Mouse (Mus musculus) forebrain, embryonic 15.5 days (tissue): Measurements from ENCODE around the gene Eprs. TPM values are rescaled to one million over a fixed set of nuclear protein-coding genes. Genes with fewer than 3 reads are reported as not detected.
A peak's percentile ranks its signal among the peaks of the same experiment; 100 is the strongest.
"Not testable (repeated sequence)": the region's sequence is repeated elsewhere in the genome, so short reads cannot be mapped to it uniquely, and the experiment has no call there.

ENCODE experiments used
- ATAC-seq: fragments of 200-750 bp; cut with Nextera tagmentation; replicated peaks from 2 replicates; pipeline ENCODE4 v1.8.0; 2017; ENCODE audit warnings: mild to moderate bottlenecking, moderate TSS enrichment, moderate library complexity
- H3K27ac ChIP-seq: fragments of 300-500 bp; sonication (generic); replicated peaks from 2 replicates; pipeline ENCODE4 v1.5.1; 2015; ENCODE audit warnings: mild to moderate bottlenecking, inconsistent platforms
- H3K27me3 ChIP-seq: fragments of 300-500 bp; sonication (generic); 2 replicates; pipeline ENCODE4 v1.6.1; 2015; ENCODE audit warnings: inconsistent platforms
- H3K36me3 ChIP-seq: fragments of 300-500 bp; sonication (generic); 2 replicates; pipeline ENCODE4 v1.6.1; 2015; ENCODE audit warnings: mild to moderate bottlenecking, inconsistent platforms
- H3K4me1 ChIP-seq: fragments of 300-500 bp; sonication (generic); 2 replicates; pipeline ENCODE4 v1.6.1; 2015; ENCODE audit warnings: inconsistent platforms
- H3K4me2 ChIP-seq: fragments of 300-500 bp; sonication (generic); replicated peaks from 2 replicates; pipeline ENCODE4 v1.6.1; 2015; ENCODE audit warnings: mild to moderate bottlenecking, inconsistent platforms
- H3K4me3 ChIP-seq: fragments of 300-500 bp; sonication (generic); 2 replicates; pipeline ENCODE4 v1.5.1; 2015; ENCODE audit warnings: mild to moderate bottlenecking, inconsistent platforms
- H3K9ac ChIP-seq: fragments of 300-500 bp; sonication (generic); replicated peaks from 2 replicates; pipeline ENCODE4 v1.6.1; 2015; ENCODE audit warnings: mild to moderate bottlenecking, inconsistent platforms
- H3K9me3 ChIP-seq: fragments of 300-500 bp; sonication (generic); 2 replicates; pipeline ENCODE4 v1.6.1; 2016; ENCODE audit warnings: inconsistent platforms
- WGBS: fragments of 180-500 bp; shearing (Covaris S2); methylation state at CpG from one replicate; pipeline ENCODE4 v1.1.7; 2015; ENCODE audit warnings: mixed read lengths; 5-methylcytosine and 5-hydroxymethylcytosine counted together
- polyA plus RNA-seq: library from polyadenylated mRNA; unstranded; fragments of >200 nt; fragmentation: Nextera tagmentation; extraction: Ambion mirVana; gene quantifications from 2 replicates; pipeline ENCODE4 v1.2.1, GENCODE M21; 2015

Eprs gene
- 144 and 150 TPM in 2 replicates for polyA plus RNA-seq

DNA sequence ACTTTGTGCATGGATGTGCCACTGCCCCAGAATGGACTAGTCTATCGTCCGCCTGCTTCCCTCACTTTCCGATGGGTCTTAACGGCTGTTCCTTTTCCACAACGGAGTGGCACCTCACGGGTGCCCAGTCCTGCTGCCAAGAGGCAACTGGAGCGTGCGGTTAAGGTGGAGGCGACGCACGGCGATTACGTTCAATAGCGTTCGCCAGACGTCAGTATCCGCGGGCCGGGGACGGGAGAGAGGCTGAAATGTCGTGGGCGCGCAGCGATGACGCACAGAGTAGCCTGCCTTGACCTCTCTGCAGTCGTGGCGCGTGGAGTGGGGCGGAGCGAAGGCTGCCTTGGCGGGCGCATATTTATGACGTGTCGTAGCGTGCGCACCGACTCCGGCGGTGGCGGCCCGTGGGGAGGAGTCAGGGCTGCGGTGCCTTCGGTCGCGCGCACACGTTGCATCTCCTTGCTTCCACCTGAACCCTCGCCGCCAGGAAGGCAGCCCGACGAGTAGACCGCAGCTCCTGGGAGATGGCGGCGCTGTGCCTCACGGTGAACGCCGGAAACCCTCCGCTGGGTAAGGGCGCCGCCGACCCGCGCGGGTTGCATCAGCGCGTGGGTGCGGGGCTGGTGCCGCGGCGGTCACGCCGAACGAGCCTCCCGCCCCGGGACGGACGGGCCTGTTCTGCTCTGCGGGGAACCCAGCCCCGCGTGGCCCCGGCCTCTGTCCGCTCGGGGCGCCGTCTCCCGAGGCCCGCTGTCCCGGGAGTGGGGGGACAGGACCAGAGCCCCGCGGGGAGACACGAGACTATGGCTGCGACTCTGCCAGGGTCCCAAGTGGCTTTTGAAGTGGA, at the start of gene Eprs:
Gene Eprs (plus strand): TSS at position 368 of the 844 bp plus-strand sequence.
- H3K36me3 ChIP-seq, result peaks cover 4% of the 10 kb centered on the region; the same call in 1 of the 2 replicates
- H3K27ac ChIP-seq, result peak within 1 kb of the TSS; percentile 93
- peak within 1 kb of the TSS; percentile 85 for H3K4me3 ChIP-seq
- WGBS, result 1% methylated on average over 78 of the region's 92 CpGs
- H3K9ac ChIP-seq, result peak within 1 kb of the TSS; percentile 79
- peak within 1 kb of the TSS; percentile 65 for H3K4me2 ChIP-seq
- no peaks in the 10 kb centered on the region for H3K9me3 ChIP-seq
- ATAC-seq, result peak; percentile 98
- H3K27me3 ChIP-seq, result no peaks in the 10 kb centered on the region
- H3K4me1 ChIP-seq, result peaks cover 28% of the 10 kb centered on the region

GRCm38 (mm10) chr1:185314546-185314945, 48.3 kb upstream of the Eprs start:
- no peak overlapping the region for H3K27ac ChIP-seq
- peaks cover 47% of the 10 kb centered on the region for H3K36me3 ChIP-seq
- no peaks in the 10 kb centered on the region for H3K27me3 ChIP-seq
- no peak overlapping the region for H3K4me2 ChIP-seq
- no peak overlapping the region for H3K4me3 ChIP-seq
- no peak overlapping the region for H3K9ac ChIP-seq
- 94% methylated on average over 4 of the region's 4 CpGs for WGBS
- H3K9me3 ChIP-seq, result no peaks in the 10 kb centered on the region
- no peak for ATAC-seq
- H3K4me1 ChIP-seq, result no peaks in the 10 kb centered on the region

GRCm38 (mm10) chr1:185315846-185316568, 46.8 kb upstream of the Eprs start:
- Histone ChIP-seq H3K9me3 (no peaks in the 10 kb centered on the region), H3K4me1 (no peaks in the 10 kb centered on the region), H3K4me3 (no peak overlapping the region), H3K36me3 (peaks cover 58% of the 10 kb centered on the region), H3K27me3 (no peaks in the 10 kb centered on the region), H3K27ac (no peak overlapping the region), H3K9ac (no peak overlapping the region), H3K4me2 (no peak overlapping the region)
- ATAC-seq, result no peak
- WGBS, result 82% methylated on average over 16 of the region's 16 CpGs

- not testable (repeated sequence) for ATAC-seq, H3K9ac ChIP-seq
- WGBS, result 58% methylated on average over 3 of the region's 3 CpGs
Observed at GRCm38 (mm10) chr1:185327754-185328345, 35.0 kb upstream of the Eprs start.

GRCm38 (mm10) chr1:185328721-185329610, 33.9 kb upstream of the Eprs start, which contains the start of gene Iars2:
Gene Iars2, minus strand, starts transcription at chr1:185329396.
- H3K27ac ChIP-seq, result peak within 1 kb of the TSS; percentile 94
- no peaks in the 10 kb centered on the region for H3K27me3 ChIP-seq
- H3K9me3 ChIP-seq, result no peaks in the 10 kb centered on the region
- WGBS, result under 1% methylated on average over 76 of the region's 76 CpGs
- peak within 1 kb of the TSS; percentile 93 for H3K9ac ChIP-seq
- ATAC-seq, result peak; percentile 90
- H3K36me3 ChIP-seq, result peaks cover 28% of the 10 kb centered on the region
- H3K4me2 ChIP-seq, result peak within 1 kb of the TSS; percentile 66
- H3K4me3 ChIP-seq, result peak within 1 kb of the TSS; percentile 84
- peaks cover 32% of the 10 kb centered on the region for H3K4me1 ChIP-seq

More at GRCm38 (mm10) chr1:185327754-185328345, 35.0 kb upstream of the Eprs start:
- H3K4me3 ChIP-seq, result peak overlapping the region; percentile 84
- H3K27ac ChIP-seq, H3K9me3 ChIP-seq, H3K27me3 ChIP-seq: not testable (repeated sequence)
- peaks cover 39% of the 10 kb centered on the region for H3K36me3 ChIP-seq
- peaks cover 21% of the 10 kb centered on the region for H3K4me1 ChIP-seq
- H3K4me2 ChIP-seq, result peak overlapping the region; percentile 66

GRCm38 (mm10) chr1:185329851-185330250, 33.0 kb upstream of the Eprs start:
- no peak for ATAC-seq
- 90% methylated on average over 8 of the region's 8 CpGs for WGBS
- Histone ChIP-seq H3K27me3 (no peaks in the 10 kb centered on the region), H3K9me3 (no peaks in the 10 kb centered on the region), H3K36me3 (peaks cover 21% of the 10 kb centered on the region), H3K4me2 (peak overlapping the region; percentile 66; the same call in 1 of the 2 replicates), H3K4me1 (peaks cover 40% of the 10 kb centered on the region), H3K27ac (no peak overlapping the region), H3K9ac (no peak overlapping the region), H3K4me3 (peak overlapping the region; percentile 84)

- H3K27me3 ChIP-seq, result no peaks in the 10 kb centered on the region
- peaks cover 41% of the 10 kb centered on the region for H3K4me1 ChIP-seq
- H3K4me3 ChIP-seq, result peak overlapping the region; percentile 58
- no peak for ATAC-seq
- H3K27ac ChIP-seq, result peak overlapping the region; percentile 91
- H3K4me2 ChIP-seq, result peak overlapping the region; percentile 49
- peaks cover 8% of the 10 kb centered on the region for H3K36me3 ChIP-seq
- H3K9me3 ChIP-seq, result no peaks in the 10 kb centered on the region
- 52% methylated on average over 5 of the region's 5 CpGs for WGBS
- no peak overlapping the region for H3K9ac ChIP-seq
Observed at GRCm38 (mm10) chr1:185331364-185331763, 31.5 kb upstream of the Eprs start.

DNA sequence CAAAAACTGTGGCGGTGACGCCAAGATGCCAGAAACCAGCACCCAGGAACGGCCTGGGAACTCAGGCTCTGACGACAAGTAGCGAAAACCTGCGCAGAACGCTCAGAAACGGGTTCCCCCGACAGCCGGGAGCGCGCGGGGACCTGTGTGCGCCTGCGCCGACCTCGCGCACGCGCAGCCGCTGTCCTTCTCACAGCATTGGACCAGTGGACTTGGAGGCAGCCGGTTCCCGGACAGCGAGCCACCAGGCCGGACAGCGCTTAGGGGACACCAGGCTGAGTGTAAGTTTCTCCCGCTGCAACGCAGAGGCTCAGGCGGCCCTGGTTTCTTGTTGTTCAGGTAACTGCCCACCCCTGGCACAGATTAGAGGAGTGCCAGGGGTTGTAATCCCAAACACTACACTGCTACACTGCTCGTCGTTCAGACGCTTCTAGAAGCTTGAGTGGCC, 30.8 kb upstream of the Eprs start, which contains the start of gene Bpnt1:
Gene Bpnt1 (plus strand): TSS at position 167 of the 448 bp plus-strand sequence.
- ATAC-seq, result peak; percentile 84
- Histone ChIP-seq H3K27me3 (no peaks in the 10 kb centered on the region), H3K9ac (peak within 1 kb of the TSS; percentile 63), H3K9me3 (no peaks in the 10 kb centered on the region), H3K4me1 (peaks cover 41% of the 10 kb centered on the region), H3K36me3 (peaks cover 2% of the 10 kb centered on the region), H3K4me2 (peak within 1 kb of the TSS; percentile 49), H3K27ac (peak within 1 kb of the TSS; percentile 91), H3K4me3 (peak within 1 kb of the TSS; percentile 58)
- WGBS, result under 1% methylated on average over 32 of the region's 32 CpGs

- no peak overlapping the region for H3K4me2 ChIP-seq
- 91% methylated on average over 5 of the region's 5 CpGs for WGBS
- no peaks in the 10 kb centered on the region for H3K9me3 ChIP-seq
- no peak overlapping the region for H3K27ac ChIP-seq
- H3K4me1 ChIP-seq, result peaks cover 34% of the 10 kb centered on the region
- H3K4me3 ChIP-seq, result no peak overlapping the region
- no peak for ATAC-seq
- H3K9ac ChIP-seq, result 0 out of 2 replicates have a peak overlapping the region, but pooled peaks have one; percentile 13
- H3K36me3 ChIP-seq, result no peaks in the 10 kb centered on the region
- H3K27me3 ChIP-seq, result no peaks in the 10 kb centered on the region
Observed at GRCm38 (mm10) chr1:185333651-185334050, 29.2 kb upstream of the Eprs start.

DNA sequence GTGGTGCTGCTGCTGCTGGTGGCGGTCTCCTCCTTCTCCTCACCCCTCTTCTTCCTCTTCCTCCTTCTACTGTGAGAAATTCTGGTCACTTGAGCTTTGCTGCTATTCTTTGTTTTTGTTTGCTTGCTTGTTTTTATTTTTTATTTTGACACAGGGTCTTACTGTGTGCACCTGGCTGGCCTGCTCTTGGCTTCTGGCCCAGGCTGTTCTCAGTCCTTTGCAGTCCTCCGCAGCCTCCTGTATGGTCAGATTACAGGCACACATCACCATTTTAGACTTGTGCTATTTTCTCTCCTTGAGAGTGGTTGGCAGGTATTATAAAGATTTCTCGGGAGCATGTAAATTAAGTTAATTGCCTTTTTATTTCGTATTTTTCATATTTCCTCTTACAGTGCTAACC, 28.7 kb upstream of the Eprs start:
- no peaks in the 10 kb centered on the region for H3K9me3 ChIP-seq
- no peak overlapping the region for H3K27ac ChIP-seq
- no peaks in the 10 kb centered on the region for H3K36me3 ChIP-seq
- peaks cover 34% of the 10 kb centered on the region for H3K4me1 ChIP-seq
- no peak overlapping the region; the same call in 1 of the 2 replicates for H3K9ac ChIP-seq
- WGBS, result 76% methylated on average over 4 of the region's 4 CpGs
- H3K27me3 ChIP-seq, result no peaks in the 10 kb centered on the region
- H3K4me2 ChIP-seq, result no peak overlapping the region
- no peak for ATAC-seq
- H3K4me3 ChIP-seq, result no peak overlapping the region

GRCm38 (mm10) chr1:185335231-185335765, 27.5 kb upstream of the Eprs start:
- H3K27ac ChIP-seq, result no peak overlapping the region
- no peak overlapping the region for H3K9ac ChIP-seq
- no peak overlapping the region for H3K4me2 ChIP-seq
- H3K9me3 ChIP-seq, result no peaks in the 10 kb centered on the region
- no peak overlapping the region for H3K4me3 ChIP-seq
- no peak for ATAC-seq
- H3K36me3 ChIP-seq, result peaks cover 7% of the 10 kb centered on the region
- no peaks in the 10 kb centered on the region for H3K27me3 ChIP-seq
- 67% methylated on average over 6 of the region's 6 CpGs for WGBS
- peaks cover 29% of the 10 kb centered on the region for H3K4me1 ChIP-seq
